Comparison of ENCODE assay signal across 10 mouse cellular contexts in the genomic region with DNA sequence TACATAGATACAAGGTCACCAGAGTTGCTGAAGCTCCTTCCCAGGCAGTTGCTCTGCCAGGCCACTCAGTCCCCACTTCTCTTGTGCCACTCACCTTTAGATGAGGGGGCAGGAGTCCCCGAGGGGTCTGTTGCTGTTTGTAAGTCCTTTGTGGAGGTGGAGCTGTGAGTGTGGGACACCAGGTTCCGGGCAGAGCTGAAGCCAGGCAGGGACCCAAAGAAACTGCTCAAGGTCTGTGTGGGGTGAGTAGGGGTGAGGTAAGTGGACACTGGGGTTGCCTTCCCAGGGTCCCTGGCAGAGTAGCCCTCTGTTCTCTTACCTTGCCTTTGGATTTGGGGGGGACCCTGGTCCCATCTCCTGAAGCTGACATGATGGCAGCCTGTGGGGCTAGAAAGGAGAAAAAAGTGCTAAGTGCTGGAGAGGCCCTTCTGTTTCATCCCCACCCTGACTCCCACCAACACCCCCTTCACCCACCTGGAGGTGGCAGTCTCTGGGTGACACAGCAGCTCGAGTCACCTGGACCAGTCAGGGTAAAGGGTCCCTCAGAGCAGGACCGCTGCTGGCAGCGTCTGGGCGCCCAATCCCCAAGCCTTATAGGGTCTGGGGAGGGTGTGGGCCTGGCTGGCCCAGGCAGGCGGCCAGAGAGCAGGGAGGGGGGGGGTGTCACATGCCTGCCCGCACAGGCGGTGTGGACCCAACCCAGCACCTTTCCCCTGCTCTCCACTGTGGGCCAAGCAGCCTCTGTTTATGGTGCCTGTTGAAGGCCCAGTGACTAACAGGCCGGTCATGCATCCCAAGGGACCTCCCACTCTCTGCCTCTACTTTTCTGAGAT. TPM values are rescaled to one million over a fixed set of nuclear protein-coding genes. Genes with fewer than 3 reads are reported as not detected.
DNase-seq lines count a peak whose midpoint lies in the region; ATAC-seq and TF ChIP-seq lines count a peak whose summit lies in the region.
"Had no signal": no experiment of that assay in that cellular context is flagged by ENCODE, and none has a peak within 500 bp of the region (broad histone marks: within the 10 kb centered on the region; RNA-seq: fewer than 3 reads in every experiment).

Plin4 (minus strand) TSS at position 585 of the 833 bp plus-strand sequence.

- TF ChIP-seq CTCF in intestine, postnatal 0 days (IDR thresholded peaks at IDR 0.05; ENCODE audit: low read depth) = no peak

- 0 out of 2 replicates have a peak, but pooled peaks cover 3% of the 10 kb centered on the region for H3K4me1 ChIP-seq in liver, embryonic 13.5 days (replicated peaks)
- H3K4me1 ChIP-seq in liver, embryonic 12.5 days = no peaks in the 10 kb centered on the region
- H3K4me1 ChIP-seq in intestine, postnatal 0 days (replicated peaks; ENCODE audit: control insufficient read depth, insufficient read depth, low read length) = no peaks in the 10 kb centered on the region

- H3K9me3 ChIP-seq in liver, embryonic 13.5 days (replicated peaks) = no peaks in the 10 kb centered on the region
- no peaks in the 10 kb centered on the region for H3K9me3 ChIP-seq in liver, embryonic 12.5 days (replicated peaks)
- no peaks in the 10 kb centered on the region for H3K9me3 ChIP-seq in intestine, postnatal 0 days (ENCODE audit: control insufficient read depth)

- WGBS in liver, embryonic 13.5 days (ENCODE audit: insufficient replicate concordance) = 55% methylated on average over 10 of the region's 10 CpGs
- 50% methylated on average over 10 of the region's 10 CpGs for WGBS in liver, embryonic 12.5 days (ENCODE audit: insufficient replicate concordance)
- WGBS in intestine, postnatal 0 days = 47% methylated on average over 10 of the region's 10 CpGs

- H3K4me3 ChIP-seq in liver, embryonic 13.5 days (replicated peaks) = no peak within 1 kb of the TSS
- no peak within 1 kb of the TSS for H3K4me3 ChIP-seq in liver, embryonic 12.5 days
- H3K4me3 ChIP-seq in intestine, postnatal 0 days (ENCODE audit: low read depth, low read length) = no peak within 1 kb of the TSS

- no peak within 1 kb of the TSS for H3K4me2 ChIP-seq in liver, embryonic 13.5 days
- no peak within 1 kb of the TSS for H3K4me2 ChIP-seq in liver, embryonic 12.5 days
- 0 out of 2 replicates have a peak within 1 kb of the TSS, but pooled peaks have one; percentile 2 for H3K4me2 ChIP-seq in intestine, postnatal 0 days (replicated peaks; ENCODE audit: low read depth)
- H3K4me2 ChIP-seq: lung, embryonic 14.5 days had no signal

- peak; percentile 24; the same call in 1 of the 2 replicates for ATAC-seq in liver, embryonic 13.5 days (ENCODE audit: low read depth)
- ATAC-seq in liver, embryonic 12.5 days = no peak
- ATAC-seq in intestine, postnatal 0 days = no peak

- DNase-seq in liver, embryonic 13.5 days = no peak
- peak; percentile 68 for DNase-seq in adrenal gland, adult 2 months
- DNase-seq in gastrocnemius, postnatal 25 days = peak; percentile 91
- DNase-seq in right cerebral cortex, postnatal 36 days (ENCODE audit: low spot score in 2 of 2) = no peak
- no peak for DNase-seq in retina, embryonic 14.5 days (ENCODE audit: low spot score)
- no peak for DNase-seq in natural killer cell, adult 2 months (ENCODE audit: low spot score in 2 of 2)
- DNase-seq: lung, embryonic 14.5 days; right cerebral cortex, postnatal 25 days had no signal

- H3K36me3 ChIP-seq in liver, embryonic 13.5 days = no peaks in the 10 kb centered on the region
- no peaks in the 10 kb centered on the region for H3K36me3 ChIP-seq in liver, embryonic 12.5 days
- no peaks in the 10 kb centered on the region for H3K36me3 ChIP-seq in intestine, postnatal 0 days (ENCODE audit: control insufficient read depth, insufficient read depth)

- H3K27ac ChIP-seq in liver, embryonic 13.5 days = no peak within 1 kb of the TSS
- H3K27ac ChIP-seq in liver, embryonic 12.5 days = no peak within 1 kb of the TSS
- no peak within 1 kb of the TSS for H3K27ac ChIP-seq in intestine, postnatal 0 days (ENCODE audit: low read depth, low read length)

- H3K9ac ChIP-seq in liver, embryonic 13.5 days = no peak within 1 kb of the TSS
- H3K9ac ChIP-seq in liver, embryonic 12.5 days = no peak within 1 kb of the TSS
- H3K9ac ChIP-seq in intestine, postnatal 0 days (ENCODE audit: low read depth, low read length) = no peak within 1 kb of the TSS
- H3K9ac ChIP-seq: lung, embryonic 14.5 days had no signal

- no peaks in the 10 kb centered on the region for H3K27me3 ChIP-seq in liver, embryonic 13.5 days
- 0 out of 2 replicates have a peak, but pooled peaks cover under 1% of the 10 kb centered on the region for H3K27me3 ChIP-seq in liver, embryonic 12.5 days (replicated peaks)
- no peaks in the 10 kb centered on the region for H3K27me3 ChIP-seq in intestine, postnatal 0 days (replicated peaks; ENCODE audit: control insufficient read depth, insufficient read depth, low read length)

RNA-seq across cellular contexts. Expression of gene Plin4, which starts in this region (rescaled TPM):
- not detected in 2 replicates for polyA plus RNA-seq in liver, embryonic 13.5 days (2015; fragmentation: Nextera tagmentation; extraction: Ambion mirVana)
- polyA plus RNA-seq in liver, embryonic 12.5 days (2016; fragmentation: Nextera tagmentation; extraction: Ambion mirVana) = 0.05 and 0.06 TPM in 2 replicates
- 100 to 1,000 TPM in 1 of 2 experiments, 10 to 100 TPM in 1; 92.6 to 121 TPM for total RNA-seq in adrenal gland, adult 2 months (2021)
- 100 and 184 TPM in 2 replicates for polyA plus RNA-seq in adrenal gland, adult 2 months (2012; rRNA removed)
- 100 to 1,000 TPM; 177 to 234 TPM for total RNA-seq in gastrocnemius, postnatal 25 days (2021)
- polyA plus RNA-seq in intestine, postnatal 0 days (2015; fragmentation: Nextera tagmentation; extraction: Ambion mirVana) = 0.30 and 0.31 TPM in 2 replicates

Comparison
In these comparisons a context has a peak if more than half of its experiments do, and no peak if none do; other contexts are left out.
1. RNA of gene Plin4 (polyA plus RNA-seq): 100 to 184 TPM in adrenal gland, adult 2 months; 0.30 to 0.31 TPM in intestine, postnatal 0 days, 0.05 to 0.06 TPM in liver, embryonic 12.5 days and not detected in liver, embryonic 13.5 days; every median in the first group is over 10 times any median in the second.
2. Peak in ATAC-seq in liver, embryonic 13.5 days; RNA of the gene not detected or under 1 TPM.
3. DNase-seq: peak in adrenal gland, adult 2 months (single experiment) and gastrocnemius, postnatal 25 days (single experiment); none in liver, embryonic 13.5 days (single experiment), right cerebral cortex, postnatal 36 days (0 of 2), retina, embryonic 14.5 days (single experiment) and natural killer cell, adult 2 months (0 of 2).